Mouse (Mus musculus) embryonic facial prominence, embryonic 11.5 days (tissue): Measurements from ENCODE around the gene Anapc11. TPM values are rescaled to one million over a fixed set of nuclear protein-coding genes. Genes with fewer than 3 reads are reported as not detected.
"Not testable (repeated sequence)": the region's sequence is repeated elsewhere in the genome, so short reads cannot be mapped to it uniquely, and the experiment has no call there.

Experiments
- ATAC-seq: fragments of 200-750 bp; cut with Nextera tagmentation; replicated peaks from 2 replicates; pipeline ENCODE4 v1.8.0; 2017; ENCODE audit warnings: low read depth; ENCODE audit not compliant: insufficient number of reproducible peaks, low FRiP score, low TSS enrichment
- DNase-seq: peaks from one replicate; pipeline ENCODE4 v3.0.0-alpha.2; 2015; ENCODE audit warnings: low spot score
- H3K27ac ChIP-seq: fragments of 300-500 bp; sonication (generic); replicated peaks from 2 replicates; pipeline ENCODE4 v1.5.1; 2014; ENCODE audit warnings: mild to moderate bottlenecking, low read depth, low read length, control low read depth
- H3K27me3 ChIP-seq: fragments of 300-500 bp; sonication (generic); 2 replicates; pipeline ENCODE4 v1.6.1; 2014; ENCODE audit warnings: mild to moderate bottlenecking, low read length, moderate library complexity, mixed read lengths; ENCODE audit not compliant: control insufficient read depth, insufficient read depth
- H3K36me3 ChIP-seq: fragments of 300-500 bp; sonication (generic); replicated peaks from 2 replicates; pipeline ENCODE4 v1.6.1; 2014; ENCODE audit warnings: low read depth, mild to moderate bottlenecking, low read length, moderate library complexity, mixed read lengths; ENCODE audit not compliant: control insufficient read depth, insufficient read depth
- H3K4me1 ChIP-seq: fragments of 300-500 bp; sonication (generic); 2 replicates; pipeline ENCODE4 v1.6.1; 2014; ENCODE audit warnings: low read length, mixed read lengths; ENCODE audit not compliant: control insufficient read depth, insufficient read depth
- H3K4me2 ChIP-seq: fragments of 300-500 bp; sonication (generic); 2 replicates; pipeline ENCODE4 v1.6.1; 2014; ENCODE audit warnings: low read depth, mild to moderate bottlenecking, control low read depth, low read length, moderate library complexity
- H3K4me3 ChIP-seq: fragments of 300-500 bp; sonication (generic); 2 replicates; pipeline ENCODE4 v1.5.1; 2014; ENCODE audit warnings: low read depth, low read length, control low read depth
- H3K9ac ChIP-seq: fragments of 300-500 bp; sonication (generic); replicated peaks from 2 replicates; pipeline ENCODE4 v1.6.1; 2014; ENCODE audit warnings: mild to moderate bottlenecking, control low read depth, low read length
- H3K9me3 ChIP-seq: fragments of 300-500 bp; sonication (generic); replicated peaks from 2 replicates; pipeline ENCODE4 v1.6.1; 2016; ENCODE audit warnings: mild to moderate bottlenecking, low read length, inconsistent platforms, mixed read lengths; ENCODE audit not compliant: control insufficient read depth
- WGBS: fragments of 180-500 bp; shearing (Covaris S2); extraction: QIAGEN DNeasy Blood & Tissue Kit; methylation state at CpG from one replicate; pipeline ENCODE4 v1.1.7; 2014; 5-methylcytosine and 5-hydroxymethylcytosine counted together
- polyA plus RNA-seq: library from polyadenylated mRNA; unstranded; fragments of >200 nt; fragmentation: Nextera tagmentation; extraction: Ambion mirVana; gene quantifications from 2 replicates; pipeline ENCODE4 v1.2.1, GENCODE M21; 2014

Gene Anapc11
- polyA plus RNA-seq, 1 experiment from 2014 or later, result 177 TPM

- Histone ChIP-seq H3K4me2 (peak overlapping the region; percentile 90), H3K4me3 (peak overlapping the region; percentile 94; the same call in 1 of the 2 replicates), H3K27me3 (no peaks in the 10 kb centered on the region), H3K27ac (peak overlapping the region; percentile 89), H3K36me3 (peaks cover 17% of the 10 kb centered on the region), H3K4me1 (peaks cover 14% of the 10 kb centered on the region), H3K9me3 (peaks cover 3% of the 10 kb centered on the region), H3K9ac (peak overlapping the region; percentile 95)
- ATAC-seq (no peak), DNase-seq (peak; percentile 38)
- WGBS, result 82% methylated on average over 8 of the region's 8 CpGs
Measured at GRCm38 (mm10) chr11:120582268-120582981, 15.8 kb upstream of the Anapc11 start.

- Histone ChIP-seq H3K4me1 (peaks cover 14% of the 10 kb centered on the region), H3K36me3 (peaks cover 15% of the 10 kb centered on the region)
- not testable (repeated sequence) for H3K9me3 ChIP-seq, H3K27me3 ChIP-seq, ATAC-seq, H3K4me2 ChIP-seq, H3K4me3 ChIP-seq, DNase-seq, H3K27ac ChIP-seq, H3K9ac ChIP-seq
- WGBS, result 96% methylated on average over 2 of the region's 2 CpGs
Measured at GRCm38 (mm10) chr11:120582982-120583293, 15.3 kb upstream of the Anapc11 start.

GRCm38 (mm10) chr11:120583937-120584336 lies 14.3 kb upstream of the Anapc11 start:
- WGBS, result 93% methylated on average over 1 of the region's 1 CpGs
- Histone ChIP-seq H3K4me3 (no peak overlapping the region), H3K9me3 (peaks cover 3% of the 10 kb centered on the region), H3K27me3 (no peaks in the 10 kb centered on the region), H3K4me1 (peaks cover 13% of the 10 kb centered on the region), H3K4me2 (no peak overlapping the region), H3K9ac (no peak overlapping the region), H3K27ac (no peak overlapping the region), H3K36me3 (peaks cover 14% of the 10 kb centered on the region)
- ATAC-seq, result no peak
- DNase-seq, result no peak

- Histone ChIP-seq H3K36me3 (peaks cover 14% of the 10 kb centered on the region), H3K9me3 (peaks cover 3% of the 10 kb centered on the region), H3K4me2 (no peak overlapping the region), H3K4me1 (no peaks in the 10 kb centered on the region), H3K9ac (no peak overlapping the region), H3K27ac (no peak overlapping the region), H3K27me3 (no peaks in the 10 kb centered on the region), H3K4me3 (no peak overlapping the region)
- ATAC-seq (no peak), DNase-seq (no peak)
- 95% methylated on average over 6 of the region's 6 CpGs for WGBS
Measured at GRCm38 (mm10) chr11:120588531-120588930, 9.7 kb upstream of the Anapc11 start.

DNA sequence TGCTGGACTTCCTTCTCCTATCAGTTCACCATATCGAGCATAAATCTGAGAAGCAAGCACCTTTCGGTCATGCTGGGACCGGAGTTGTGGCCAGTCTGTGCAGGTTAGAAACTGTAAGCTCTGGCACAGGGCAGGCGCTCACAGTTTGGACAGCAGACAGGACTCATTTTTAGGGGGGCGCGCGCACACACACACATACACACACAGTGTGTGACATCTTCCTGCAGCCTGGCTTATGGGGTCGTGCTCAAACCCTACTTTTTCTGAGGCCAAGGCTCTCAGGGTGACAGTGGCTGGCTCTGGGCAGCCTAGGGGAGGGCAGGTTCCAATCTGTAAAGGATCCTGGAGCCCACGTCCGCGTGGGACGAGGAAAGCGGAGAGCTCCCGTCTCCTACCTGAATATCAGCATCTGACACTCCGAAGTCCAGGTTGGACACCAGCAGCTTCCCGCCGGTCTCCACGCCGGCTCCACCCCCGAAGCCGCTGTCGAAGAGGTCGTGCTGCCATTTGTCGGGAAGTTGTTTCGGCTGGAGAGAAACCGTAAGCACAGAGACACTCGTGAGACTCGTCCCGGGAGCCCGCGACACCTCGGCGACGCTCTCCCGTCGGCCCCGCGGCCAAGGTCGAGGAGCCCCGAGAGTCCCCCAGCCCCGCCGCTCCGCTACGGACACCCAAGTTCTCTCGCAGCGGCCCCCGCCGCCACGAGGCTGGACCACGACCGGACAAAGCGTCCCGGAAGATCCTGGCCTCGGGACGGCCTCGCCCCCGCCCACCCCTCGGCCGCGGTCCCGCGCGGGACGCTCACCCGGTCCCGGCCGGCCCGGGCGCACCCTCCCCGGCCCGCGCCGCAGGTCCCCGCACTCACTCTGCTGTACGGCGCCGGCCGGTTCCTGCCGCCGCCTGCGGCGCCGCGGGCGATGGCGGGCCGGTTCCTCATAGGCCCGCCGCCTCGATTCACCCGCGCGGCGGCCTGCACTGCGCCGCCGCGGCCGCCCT lies 683 bp upstream of the Anapc11 start:
- 6% methylated on average over 69 of the region's 99 CpGs for WGBS
- Histone ChIP-seq H3K4me2 (peak overlapping the region; percentile 94), H3K27ac (peak overlapping the region; percentile 87), H3K36me3 (peaks cover 6% of the 10 kb centered on the region), H3K27me3 (no peaks in the 10 kb centered on the region), H3K4me3 (peak overlapping the region; percentile 99), H3K9ac (peak overlapping the region; percentile 99), H3K4me1 (peaks cover 2% of the 10 kb centered on the region), H3K9me3 (no peaks in the 10 kb centered on the region)
- ATAC-seq (peak; percentile 61), DNase-seq (no peak)

DNA sequence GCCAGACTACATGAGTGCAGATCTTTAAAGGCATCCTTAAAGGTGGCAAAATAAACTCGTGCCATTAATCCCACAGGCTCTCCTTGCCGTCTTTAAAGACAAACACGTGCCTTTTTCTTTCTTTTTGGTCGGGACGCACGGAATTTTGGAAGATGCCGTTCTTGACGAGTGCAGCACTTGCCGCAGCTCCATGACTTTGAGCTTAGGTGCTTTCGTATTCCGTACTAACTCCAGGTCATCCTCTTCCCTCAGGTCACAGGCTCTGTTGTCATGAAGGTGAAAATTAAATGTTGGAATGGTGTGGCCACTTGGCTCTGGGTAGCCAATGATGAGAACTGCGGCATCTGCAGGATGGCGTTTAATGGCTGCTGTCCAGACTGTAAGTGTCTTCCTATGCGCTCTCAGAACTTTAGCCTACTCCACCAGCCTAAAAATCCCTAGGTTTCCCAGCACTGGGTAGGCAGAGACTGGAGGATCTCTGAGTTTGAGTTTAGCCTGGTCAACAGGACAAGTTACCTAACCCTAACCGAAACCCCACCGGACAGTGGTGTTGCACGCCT lies 849 bp downstream of the Anapc11 start:
- peak overlapping the region; percentile 38; the same call in 1 of the 2 replicates for H3K27ac ChIP-seq
- WGBS, result 50% methylated on average over 17 of the region's 17 CpGs
- peak overlapping the region; percentile 61 for H3K9ac ChIP-seq
- H3K27me3 ChIP-seq, result no peaks in the 10 kb centered on the region
- H3K9me3 ChIP-seq, result no peaks in the 10 kb centered on the region
- H3K36me3 ChIP-seq, result peaks cover 6% of the 10 kb centered on the region
- H3K4me3 ChIP-seq, result peak overlapping the region; percentile 99
- no peak for DNase-seq
- ATAC-seq, result no peak
- peaks cover 2% of the 10 kb centered on the region for H3K4me1 ChIP-seq
- peak overlapping the region; percentile 94 for H3K4me2 ChIP-seq

DNA sequence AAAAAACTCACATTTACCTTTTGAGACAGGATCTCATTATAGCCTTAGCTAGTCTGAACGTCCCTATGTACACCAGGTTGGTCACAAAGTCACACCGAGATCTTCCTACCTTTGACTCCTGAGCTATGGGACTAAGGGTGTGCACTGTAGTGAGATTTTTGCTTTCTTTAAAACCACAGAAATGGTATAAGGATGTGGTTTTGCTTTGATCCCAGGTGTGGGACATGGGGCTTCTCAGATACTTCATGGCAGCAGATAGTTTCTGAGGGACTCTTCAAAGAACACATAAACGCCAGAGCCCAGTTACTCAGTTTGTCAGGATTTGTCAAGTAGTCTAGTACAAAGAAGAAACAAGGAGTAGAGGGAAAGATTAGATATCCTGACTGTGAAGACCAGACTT lies 2.5 kb downstream of the Anapc11 start:
- DNase-seq, result no peak
- Histone ChIP-seq H3K4me1 (peaks cover 2% of the 10 kb centered on the region), H3K36me3 (no peaks in the 10 kb centered on the region; the same call in none of the 2 replicates)

More for the DNA sequence above, 2.5 kb downstream of the Anapc11 start:
- no peak overlapping the region for H3K27ac ChIP-seq
- no peaks in the 10 kb centered on the region for H3K9me3 ChIP-seq
- no peaks in the 10 kb centered on the region for H3K27me3 ChIP-seq
- H3K9ac ChIP-seq, result no peak overlapping the region
- H3K4me3 ChIP-seq, result no peak overlapping the region
- no peak overlapping the region for H3K4me2 ChIP-seq
- ATAC-seq, result no peak
- 94% methylated on average over 3 of the region's 3 CpGs for WGBS
